Mouse (Mus musculus) Muller cell, postnatal 12 days (primary cell): ENCODE data around the gene Zfp345.
"Not testable (repeated sequence)": the region's sequence is repeated elsewhere in the genome, so short reads cannot be mapped to it uniquely, and the experiment has no call there.

ENCODE experiments used
- DNase-seq: peaks from one replicate; pipeline ENCODE4 v3.0.0-alpha.2; 2015; ENCODE audit errors: inconsistent ontology term

The Zfp345 gene

DNA sequence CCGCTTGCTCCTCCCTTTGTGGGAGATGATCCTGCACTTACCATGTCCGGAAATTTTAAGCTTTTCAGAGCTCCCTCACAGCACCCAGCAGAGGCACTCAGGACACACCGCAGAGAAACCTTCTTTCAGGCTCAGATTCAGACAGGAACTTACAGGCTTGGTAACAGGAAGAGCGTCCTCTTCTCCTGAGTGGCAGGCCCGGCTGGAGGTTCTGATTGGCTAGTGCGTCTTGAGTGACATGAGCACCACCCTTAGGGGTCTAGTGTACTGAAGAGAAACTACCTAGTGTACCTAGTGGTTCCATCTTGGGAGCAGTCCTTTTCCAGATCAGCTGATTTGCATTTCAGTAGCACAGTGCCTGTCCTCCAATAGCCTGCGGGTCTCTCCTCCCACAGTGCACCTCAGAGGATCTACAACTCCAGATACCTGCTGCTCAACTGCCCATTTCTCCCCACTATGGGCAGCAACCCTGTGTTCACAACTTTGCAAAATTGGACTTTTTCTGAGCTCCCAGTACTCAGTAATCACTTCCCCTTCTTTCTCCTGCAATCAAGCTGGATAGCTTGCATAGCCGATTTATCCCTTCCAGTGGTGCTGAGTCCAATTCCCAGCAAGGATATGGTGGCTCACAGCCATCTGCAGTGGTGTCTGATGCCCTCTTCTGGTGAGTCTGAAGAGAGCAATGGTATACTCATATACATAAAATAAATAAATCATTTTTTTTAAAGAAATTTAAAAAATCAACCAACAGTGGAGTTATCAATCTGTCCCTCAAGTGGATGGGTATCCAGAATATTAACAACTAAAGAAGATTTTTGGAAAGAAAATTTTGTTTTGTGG is at the start of gene Zfp345:
TSS of gene Zfp345 (minus strand) at position 153 of the 840 bp plus-strand sequence.
- not testable (repeated sequence) for DNase-seq

DNA sequence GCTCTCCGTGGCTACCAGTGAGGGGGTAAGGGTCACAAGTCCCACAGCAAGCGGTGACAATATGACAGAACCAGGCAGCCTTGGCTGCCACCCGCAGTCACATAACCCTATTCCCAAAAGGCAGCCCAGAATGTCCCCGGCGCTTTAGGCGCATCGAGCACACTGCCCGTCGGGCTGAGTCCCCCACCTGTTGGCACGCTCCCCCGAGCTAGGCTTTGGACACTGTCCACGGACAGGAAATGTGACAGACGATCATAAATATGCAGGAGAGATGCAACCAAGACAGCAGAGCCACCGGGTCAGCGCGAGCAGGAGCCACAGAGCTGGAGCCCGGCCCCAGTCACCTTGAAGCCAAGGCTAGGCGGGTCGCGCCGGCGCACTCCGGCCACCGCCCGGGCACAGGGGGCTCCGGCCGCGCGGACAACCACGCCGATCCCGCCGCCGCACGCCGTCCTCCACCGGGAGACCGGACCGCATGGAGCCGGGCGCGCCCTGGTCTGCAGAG is 40.9 kb upstream of the Zfp345 start:
- DNase-seq: peak; percentile 5

DNA sequence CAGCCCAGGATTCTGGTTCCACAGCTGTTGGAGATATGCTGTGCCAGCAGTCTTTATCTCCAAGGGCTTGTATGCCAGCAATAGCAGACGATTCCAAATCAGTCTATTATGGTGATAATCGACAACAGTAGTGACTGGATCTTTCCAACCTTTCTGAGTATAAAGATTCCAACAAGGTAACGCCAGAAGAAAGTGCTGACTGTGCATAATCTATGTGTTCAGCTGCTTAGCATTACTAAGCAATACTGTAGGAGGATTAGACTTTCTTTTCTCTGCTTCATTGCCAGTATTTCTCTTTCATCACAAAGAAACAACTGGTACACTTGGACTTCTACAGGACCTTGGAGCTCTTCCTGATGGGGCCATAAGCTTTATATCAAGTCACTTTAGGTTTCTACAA is 27.9 kb upstream of the Zfp345 start:
- no peak for DNase-seq

DNA sequence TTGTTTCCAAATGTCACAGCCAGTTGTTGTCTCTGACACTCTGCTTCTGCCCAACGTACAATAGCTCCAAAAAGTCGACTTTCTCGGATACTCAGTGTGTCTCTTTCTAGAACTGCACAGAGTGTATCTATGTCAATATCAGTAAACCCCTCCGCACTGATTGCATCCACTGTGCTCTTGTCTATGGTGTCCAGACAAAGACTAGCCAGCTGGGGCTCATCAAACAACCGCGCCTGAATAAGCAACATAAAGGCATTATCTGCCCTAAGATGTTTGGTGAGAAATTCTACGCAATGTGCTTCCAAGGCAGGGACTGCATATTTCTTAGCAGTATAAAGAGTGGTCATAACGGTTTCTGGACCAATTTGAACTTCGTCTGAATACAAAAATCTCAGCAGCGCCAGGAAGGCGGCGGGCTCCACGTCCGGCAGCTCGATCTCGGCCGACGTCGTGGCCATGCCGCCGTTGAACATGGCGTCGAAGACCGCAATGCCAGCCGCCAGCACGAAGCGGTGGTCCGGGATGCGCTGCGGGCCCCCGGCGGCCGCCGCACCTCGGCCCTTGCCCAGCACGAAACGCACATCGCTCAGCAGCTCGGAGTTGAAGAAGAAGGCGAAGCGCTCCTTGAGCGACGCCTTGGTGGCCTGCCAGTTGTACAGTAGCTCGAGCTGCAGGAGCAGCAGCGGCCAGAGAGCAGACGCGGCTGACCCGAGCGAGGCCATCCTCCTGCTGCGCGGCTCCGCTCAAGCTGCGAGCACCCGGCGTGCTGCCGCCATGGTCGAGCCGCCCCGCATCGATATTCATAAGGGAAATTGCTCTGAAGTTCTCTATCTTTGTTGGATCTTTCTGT is 15.5 kb upstream of the Zfp345 start:
- not testable (repeated sequence) for DNase-seq

DNA sequence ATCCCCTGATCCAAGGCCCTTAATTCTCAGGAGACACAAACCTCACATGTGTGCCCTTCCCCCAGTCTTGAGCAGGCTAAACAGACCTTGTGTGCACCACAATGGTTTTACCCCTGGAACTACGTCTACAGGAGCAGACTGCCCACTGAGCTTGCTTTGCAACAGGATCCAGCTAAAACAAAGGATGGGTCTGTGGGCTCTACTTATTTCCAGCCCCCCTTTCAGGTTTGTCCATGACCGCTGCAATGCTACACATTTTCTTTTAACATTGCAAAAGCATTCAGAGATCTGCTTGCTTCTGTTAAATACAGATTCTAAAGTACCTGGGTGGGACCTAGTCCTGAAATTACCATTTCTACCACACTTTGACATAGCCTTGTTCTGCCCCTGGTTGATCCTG is 8.1 kb upstream of the Zfp345 start:
- DNase-seq: no peak

DNA sequence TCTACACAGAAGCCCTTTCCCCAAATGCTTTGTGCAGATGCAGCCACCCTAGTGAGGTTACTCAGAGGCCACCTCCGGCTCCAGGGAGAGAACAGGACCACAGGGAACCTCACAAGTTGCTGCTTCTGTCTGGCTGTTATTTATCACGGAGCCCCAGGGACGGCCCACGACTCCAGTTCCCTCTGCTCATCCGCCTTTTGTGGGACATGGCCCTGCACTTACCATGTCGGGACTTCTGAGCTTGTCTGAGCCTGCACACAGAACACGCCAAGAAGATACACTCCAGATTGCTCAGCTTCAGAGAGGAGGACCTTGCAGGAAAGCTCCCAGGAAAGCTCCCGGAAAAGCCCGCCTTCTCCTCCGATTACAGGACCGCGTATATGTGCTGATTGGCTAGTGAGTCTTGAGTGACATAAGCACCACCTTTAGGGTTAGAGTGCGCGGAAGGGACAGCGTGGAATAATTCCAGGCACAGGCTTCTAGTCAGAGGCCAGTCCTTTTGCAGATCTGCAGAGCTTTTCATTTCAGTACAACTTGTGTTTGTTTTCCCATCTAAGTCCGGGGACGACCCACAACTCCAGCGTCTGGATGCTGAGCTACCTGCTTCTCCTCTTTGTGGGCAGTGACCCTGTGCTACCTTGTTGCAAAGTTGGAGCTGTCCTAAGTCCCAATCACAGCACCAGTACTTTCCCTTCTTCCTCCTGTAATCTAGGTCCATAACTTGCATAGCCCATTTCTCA is 33.5 kb downstream of the Zfp345 start, which contains the start of gene Zfp442:
TSS of gene Zfp442 (minus strand) at position 307 of the 740 bp plus-strand sequence.
- DNase-seq: peak; percentile 54

DNA sequence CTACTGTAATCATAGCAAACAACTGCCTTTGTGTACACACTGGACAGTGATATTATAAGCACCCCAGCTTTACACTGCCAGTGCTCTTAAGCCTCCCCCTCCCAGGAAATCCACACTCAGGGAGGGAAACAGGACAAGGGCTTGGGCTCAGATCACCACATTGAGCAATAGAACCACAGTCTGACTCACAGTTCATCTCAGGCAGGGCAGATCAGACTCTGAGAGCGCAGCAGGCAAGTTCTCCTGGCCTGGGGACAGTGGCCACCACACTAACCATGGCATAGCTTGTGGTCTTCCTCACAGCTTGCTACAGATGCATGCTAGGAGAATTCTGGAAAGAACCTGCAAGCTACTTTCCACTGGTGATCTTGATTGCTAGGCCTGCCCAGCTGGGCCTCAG is 45.8 kb downstream of the Zfp345 start:
- peak; percentile 48 for DNase-seq
